Mouse (Mus musculus): Measurements from ENCODE around the gene Metrn. TPM values are rescaled to one million over a fixed set of nuclear protein-coding genes. Genes with fewer than 3 reads are reported as not detected.
A peak's percentile ranks its signal among the peaks of the same experiment; 100 is the strongest.

Metrn gene
- total and polyA plus RNA-seq, 2 experiments from 2014 or later: 50.0 to 236 TPM

DNA sequence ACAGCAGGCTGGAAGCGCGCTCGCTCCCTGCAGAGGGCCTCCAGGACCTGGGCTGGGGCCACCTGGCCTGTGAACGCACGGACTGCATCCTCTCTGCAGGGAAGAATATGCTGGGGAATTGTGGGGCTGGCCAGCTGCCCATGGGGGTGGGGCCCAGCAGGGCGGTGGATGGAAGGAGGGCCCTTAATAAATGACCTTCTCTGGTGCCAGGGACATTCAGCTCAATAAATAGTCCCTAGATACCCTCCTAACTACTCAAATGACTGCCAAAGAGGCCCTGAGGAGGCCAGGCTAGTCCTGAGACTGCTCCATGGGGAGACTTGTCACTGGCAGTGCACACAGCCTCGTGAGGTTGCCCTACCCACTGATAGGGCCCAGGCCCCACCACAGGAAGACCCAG, 13.8 kb downstream of the Metrn start:
- no peak for ATAC-seq (ENCODE audit: low FRiP score)
- H3K36me3 ChIP-seq (ENCODE audit: insufficient read depth, low read length): peaks cover 49% of the 10 kb centered on the region
- H3K9ac ChIP-seq (replicated peaks; ENCODE audit: low read length, poor library complexity, severe bottlenecking): no peak overlapping the region
- no peak for TF ChIP-seq CTCF (IDR thresholded peaks at IDR 0.05)
- peaks cover 11% of the 10 kb centered on the region for H3K4me1 ChIP-seq (ENCODE audit: insufficient read depth, low read length)
- H3K9me3 ChIP-seq (ENCODE audit: low read length): no peaks in the 10 kb centered on the region
- no peak for DNase-seq (ENCODE audit: low spot score)
- WGBS: 76% methylated on average over 7 of the region's 7 CpGs
- no peak overlapping the region for H3K27ac ChIP-seq (ENCODE audit: low read depth, low read length)
- no peaks in the 10 kb centered on the region for H3K27me3 ChIP-seq (ENCODE audit: insufficient read depth, low read length)
- no peak overlapping the region for H3K4me3 ChIP-seq (ENCODE audit: low read depth, low read length)
- no peak overlapping the region for H3K4me2 ChIP-seq (ENCODE audit: low read depth, low read length, poor library complexity, severe bottlenecking)

- 85% methylated on average over 6 of the region's 6 CpGs for WGBS
- ATAC-seq (ENCODE audit: low FRiP score) (no peak), DNase-seq (ENCODE audit: low spot score) (no peak)
- Histone ChIP-seq H3K4me1 (ENCODE audit: insufficient read depth, low read length) (peaks cover 11% of the 10 kb centered on the region), H3K27me3 (ENCODE audit: insufficient read depth, low read length) (no peaks in the 10 kb centered on the region), H3K4me2 (ENCODE audit: low read depth, low read length, poor library complexity, severe bottlenecking) (no peak overlapping the region), H3K4me3 (ENCODE audit: low read depth, low read length) (no peak overlapping the region), H3K36me3 (ENCODE audit: insufficient read depth, low read length) (peaks cover 44% of the 10 kb centered on the region), H3K27ac (ENCODE audit: low read depth, low read length) (no peak overlapping the region), H3K9me3 (ENCODE audit: low read length) (no peaks in the 10 kb centered on the region), H3K9ac (replicated peaks; ENCODE audit: low read length, poor library complexity, severe bottlenecking) (no peak overlapping the region)
- TF ChIP-seq CTCF (IDR thresholded peaks at IDR 0.05): no peak
These were observed 15.6 kb downstream of the Metrn start for GRCm38 (mm10) chr17:25781339-25781738.

DNA sequence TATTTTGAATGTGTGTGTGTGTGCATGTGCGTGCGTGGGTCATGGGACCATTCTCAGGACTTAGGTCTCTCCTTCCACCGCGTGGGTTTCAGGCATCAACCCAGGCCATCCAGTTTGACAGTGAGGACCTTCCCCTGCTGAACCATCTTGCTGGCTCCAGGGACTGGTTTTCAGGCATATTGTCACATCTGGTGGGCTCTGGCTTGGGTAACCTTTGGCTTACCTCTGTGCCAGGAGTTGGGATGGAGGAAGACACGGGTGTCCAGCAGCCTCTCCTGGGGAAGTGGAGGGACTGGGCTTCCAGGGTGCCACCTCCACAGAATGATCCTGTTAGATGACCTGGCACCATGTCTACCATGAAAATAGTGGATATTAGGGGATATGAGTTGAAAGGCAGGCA, 19.0 kb downstream of the Metrn start:
- DNase-seq (ENCODE audit: low spot score) (no peak), ATAC-seq (ENCODE audit: low FRiP score) (no peak)

DNA sequence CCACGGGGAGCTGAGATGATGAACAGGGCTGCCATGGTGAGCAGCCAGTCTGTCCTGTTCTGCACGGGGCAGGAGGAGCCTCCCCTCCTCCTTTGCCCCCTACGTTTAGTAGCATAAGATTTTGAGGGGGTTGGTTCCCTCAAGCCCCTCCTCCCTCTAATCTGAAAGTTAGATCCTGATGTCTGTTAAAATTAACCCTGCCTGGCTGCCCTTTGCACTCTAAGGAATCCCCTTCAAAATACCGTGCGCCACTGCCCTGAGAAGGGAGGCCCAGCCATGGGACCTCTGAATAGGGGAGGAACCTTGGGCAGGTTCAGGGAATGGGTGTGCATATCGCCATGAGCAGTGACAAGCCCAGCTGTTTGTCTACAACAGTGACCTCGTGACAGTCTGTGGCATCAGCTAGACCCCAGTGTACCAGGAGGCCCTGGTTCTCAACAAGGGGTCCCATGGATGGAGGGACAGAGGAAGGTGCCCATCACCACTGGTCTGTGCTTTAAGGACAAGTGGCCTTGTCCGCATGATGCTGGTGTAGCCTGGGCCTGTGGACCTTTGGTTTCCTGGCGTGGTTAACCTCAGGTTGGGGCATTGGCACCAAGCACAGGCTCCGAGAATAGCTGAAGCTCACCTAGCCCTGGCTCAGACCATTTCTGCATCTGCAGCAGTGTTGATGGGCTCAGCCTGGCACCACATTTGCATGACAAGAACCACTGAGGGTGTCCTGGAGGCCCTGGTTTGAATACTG, 21.4 kb downstream of the Metrn start:
- Histone ChIP-seq H3K4me3 (ENCODE audit: low read depth, low read length) (no peak overlapping the region), H3K4me1 (ENCODE audit: insufficient read depth, low read length) (peaks cover 7% of the 10 kb centered on the region), H3K4me2 (ENCODE audit: low read depth, low read length, poor library complexity, severe bottlenecking) (no peak overlapping the region), H3K27ac (ENCODE audit: low read depth, low read length) (no peak overlapping the region), H3K27me3 (ENCODE audit: insufficient read depth, low read length) (no peaks in the 10 kb centered on the region), H3K9me3 (ENCODE audit: low read length) (no peaks in the 10 kb centered on the region), H3K9ac (replicated peaks; ENCODE audit: low read length, poor library complexity, severe bottlenecking) (no peak overlapping the region), H3K36me3 (ENCODE audit: insufficient read depth, low read length) (peaks cover 11% of the 10 kb centered on the region; the same call in 1 of the 2 replicates)
- 81% methylated on average over 10 of the region's 10 CpGs for WGBS
- ATAC-seq (ENCODE audit: low FRiP score): no peak
- no peak for TF ChIP-seq CTCF (IDR thresholded peaks at IDR 0.05)
- no peak for DNase-seq (ENCODE audit: low spot score)

More for the DNA sequence above, 19.0 kb downstream of the Metrn start:
- Histone ChIP-seq H3K36me3 (ENCODE audit: insufficient read depth, low read length) (peaks cover 34% of the 10 kb centered on the region), H3K4me3 (ENCODE audit: low read depth, low read length) (no peak overlapping the region), H3K27ac (ENCODE audit: low read depth, low read length) (no peak overlapping the region), H3K9me3 (ENCODE audit: low read length) (no peaks in the 10 kb centered on the region), H3K4me2 (ENCODE audit: low read depth, low read length, poor library complexity, severe bottlenecking) (no peak overlapping the region), H3K4me1 (ENCODE audit: insufficient read depth, low read length) (peaks cover 7% of the 10 kb centered on the region), H3K27me3 (ENCODE audit: insufficient read depth, low read length) (no peaks in the 10 kb centered on the region), H3K9ac (replicated peaks; ENCODE audit: low read length, poor library complexity, severe bottlenecking) (no peak overlapping the region)
- WGBS: 96% methylated on average over 5 of the region's 5 CpGs
- no peak for TF ChIP-seq CTCF (IDR thresholded peaks at IDR 0.05)

DNA sequence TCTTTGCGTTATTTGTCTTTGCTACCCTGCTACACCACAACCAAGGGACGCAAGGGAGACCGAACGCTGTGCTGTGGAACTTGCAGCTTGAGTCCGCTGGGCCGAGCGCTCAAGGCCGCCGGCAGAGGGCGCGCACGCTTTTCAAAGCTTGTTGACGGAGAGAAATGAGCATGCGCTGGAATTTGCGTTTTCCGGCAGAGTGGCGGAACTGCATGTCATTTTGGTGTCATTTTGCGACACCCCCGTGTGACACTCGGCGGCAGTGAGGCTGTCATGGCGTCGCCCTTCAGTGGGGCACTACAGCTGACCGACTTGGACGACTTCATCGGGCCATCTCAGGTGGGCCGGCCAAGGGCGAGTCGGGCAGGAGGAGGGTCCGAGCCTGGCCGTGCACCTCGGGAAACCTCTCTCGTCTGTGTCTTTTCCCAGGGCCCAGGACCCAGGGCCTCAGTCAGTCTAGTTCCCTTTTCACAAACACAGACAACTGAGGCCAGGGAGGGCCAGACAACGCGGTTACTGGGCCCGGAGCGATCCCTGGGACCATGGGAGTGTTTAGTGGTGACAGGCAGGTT, 23.3 kb downstream of the Metrn start, which contains the start of gene Narfl:
Gene Narfl, plus strand, starts transcription at position 228 of the 572 bp plus-strand sequence.
- ATAC-seq (ENCODE audit: low FRiP score): peak; percentile 79
- no peak within 1 kb of the TSS for H3K27ac ChIP-seq (ENCODE audit: low read depth, low read length)
- peaks cover 7% of the 10 kb centered on the region for H3K4me1 ChIP-seq (ENCODE audit: insufficient read depth, low read length)
- peak within 1 kb of the TSS; percentile 61 for H3K4me3 ChIP-seq (ENCODE audit: low read depth, low read length)
- DNase-seq (ENCODE audit: low spot score): peak; percentile 97
- WGBS: under 1% methylated on average over 37 of the region's 37 CpGs
- no peaks in the 10 kb centered on the region for H3K9me3 ChIP-seq (ENCODE audit: low read length)
- H3K36me3 ChIP-seq (ENCODE audit: insufficient read depth, low read length): 0 out of 2 replicates have a peak, but pooled peaks cover 6% of the 10 kb centered on the region
- H3K4me2 ChIP-seq (ENCODE audit: low read depth, low read length, poor library complexity, severe bottlenecking): peak within 1 kb of the TSS; percentile 78
- TF ChIP-seq CTCF (IDR thresholded peaks at IDR 0.05): peak; percentile 100
- peak within 1 kb of the TSS; percentile 86 for H3K9ac ChIP-seq (replicated peaks; ENCODE audit: low read length, poor library complexity, severe bottlenecking)
- no peaks in the 10 kb centered on the region for H3K27me3 ChIP-seq (ENCODE audit: insufficient read depth, low read length)

- no peak overlapping the region for H3K4me3 ChIP-seq (ENCODE audit: low read depth, low read length)
- no peak overlapping the region for H3K4me2 ChIP-seq (ENCODE audit: low read depth, low read length, poor library complexity, severe bottlenecking)
- ATAC-seq (ENCODE audit: low FRiP score) (no peak), DNase-seq (ENCODE audit: low spot score) (no peak)
- H3K4me1 ChIP-seq (ENCODE audit: insufficient read depth, low read length): peaks cover 2% of the 10 kb centered on the region
- H3K27me3 ChIP-seq (ENCODE audit: insufficient read depth, low read length): no peaks in the 10 kb centered on the region
- no peak overlapping the region for H3K9ac ChIP-seq (replicated peaks; ENCODE audit: low read length, poor library complexity, severe bottlenecking)
- H3K27ac ChIP-seq (ENCODE audit: low read depth, low read length): no peak overlapping the region
- no peaks in the 10 kb centered on the region for H3K36me3 ChIP-seq (ENCODE audit: insufficient read depth, low read length)
- WGBS: 61% methylated on average over 9 of the region's 9 CpGs
- H3K9me3 ChIP-seq (ENCODE audit: low read length): no peaks in the 10 kb centered on the region
- no peak for TF ChIP-seq CTCF (IDR thresholded peaks at IDR 0.05)
These were observed 27.6 kb downstream of the Metrn start for GRCm38 (mm10) chr17:25769331-25769730.

Measured in midbrain, postnatal 0 days (tissue).